Mouse (Mus musculus) thymus, postnatal 36 days (tissue): Measurements from ENCODE around the gene Rps11.
"Not testable (repeated sequence)": the region's sequence is repeated elsewhere in the genome, so short reads cannot be mapped to it uniquely, and the experiment has no call there.

ENCODE experiments used
- DNase-seq, 2 experiments: peaks; one replicate each; pipeline ENCODE4 v3.0.0; 2022; ENCODE audit warnings: mixed read lengths in 2 of 2

The Rps11 gene

GRCm38 (mm10) chr7:45154096-45154992 lies 30.1 kb upstream of the Rps11 start, which contains the start of the genes Pih1d1 and Aldh16a1:
TSS of gene Pih1d1 (plus strand) at chr7:45154303.
TSS of gene Aldh16a1 (minus strand) at chr7:45154584.
- peak; percentile 97 to 98 for DNase-seq

- DNase-seq = no peak
These were observed 29.3 kb upstream of the Rps11 start for GRCm38 (mm10) chr7:45153586-45153985.

- not testable (repeated sequence) for DNase-seq
These were observed 28.8 kb upstream of the Rps11 start for GRCm38 (mm10) chr7:45153052-45153451.

GRCm38 (mm10) chr7:45151303-45151702 lies 27.1 kb upstream of the Rps11 start:
- DNase-seq = no peak

- no peak for DNase-seq
These were observed 26.1 kb upstream of the Rps11 start for GRCm38 (mm10) chr7:45150321-45150720.

GRCm38 (mm10) chr7:45149545-45149944 lies 25.3 kb upstream of the Rps11 start:
- no peak for DNase-seq

- no peak for DNase-seq
These were observed 24.4 kb upstream of the Rps11 start for GRCm38 (mm10) chr7:45148534-45149098.

- DNase-seq = no peak
These were observed 23.7 kb upstream of the Rps11 start for GRCm38 (mm10) chr7:45147899-45148298.

- DNase-seq = no peak
These were observed 23.0 kb upstream of the Rps11 start for GRCm38 (mm10) chr7:45147267-45147666.

- no peak for DNase-seq
These were observed 21.2 kb upstream of the Rps11 start for GRCm38 (mm10) chr7:45145460-45145859.

GRCm38 (mm10) chr7:45144368-45145174 lies 20.3 kb upstream of the Rps11 start:
- DNase-seq = no peak

- no peak for DNase-seq
These were observed 17.7 kb upstream of the Rps11 start for GRCm38 (mm10) chr7:45141914-45142313.

- DNase-seq = peak; percentile 39 to 69
These were observed 17.1 kb upstream of the Rps11 start for GRCm38 (mm10) chr7:45141319-45141718.

GRCm38 (mm10) chr7:45139904-45140723 lies 15.9 kb upstream of the Rps11 start:
- no peak for DNase-seq

GRCm38 (mm10) chr7:45138403-45138802 lies 14.2 kb upstream of the Rps11 start:
- no peak for DNase-seq

GRCm38 (mm10) chr7:45137171-45138006 lies 13.2 kb upstream of the Rps11 start:
- DNase-seq = peak; percentile 40 to 59

- peak; percentile 91 for DNase-seq
These were observed 11.8 kb upstream of the Rps11 start, which contains the start of the genes Gm45713 and Flt3l for GRCm38 (mm10) chr7:45135993-45136567. TSS of gene Gm45713 (minus strand) at chr7:45136231. TSS of gene Flt3l (minus strand) at chr7:45136432.

GRCm38 (mm10) chr7:45135370-45135769 lies 11.1 kb upstream of the Rps11 start:
- DNase-seq = no peak

- DNase-seq = peak; percentile 40 to 64
These were observed 10.3 kb upstream of the Rps11 start for GRCm38 (mm10) chr7:45134544-45135026.

- DNase-seq = no peak
These were observed 9.4 kb upstream of the Rps11 start for GRCm38 (mm10) chr7:45133446-45134159.
